Mouse (Mus musculus) ES-E14 (cell line): ENCODE results near the gene Uchl1.

ENCODE experiments used
- CHD2 ChIP-seq: IDR thresholded peaks from 2 replicates; pipeline ENCODE4 v1.6.1; 2014; ENCODE audit warnings: mild to moderate bottlenecking, low read depth, low read length, inconsistent platforms
- ZNF384 ChIP-seq: IDR thresholded peaks from 2 replicates; pipeline ENCODE4 v1.6.1; 2012; ENCODE audit warnings: low read depth, low read length, inconsistent platforms

DNA sequence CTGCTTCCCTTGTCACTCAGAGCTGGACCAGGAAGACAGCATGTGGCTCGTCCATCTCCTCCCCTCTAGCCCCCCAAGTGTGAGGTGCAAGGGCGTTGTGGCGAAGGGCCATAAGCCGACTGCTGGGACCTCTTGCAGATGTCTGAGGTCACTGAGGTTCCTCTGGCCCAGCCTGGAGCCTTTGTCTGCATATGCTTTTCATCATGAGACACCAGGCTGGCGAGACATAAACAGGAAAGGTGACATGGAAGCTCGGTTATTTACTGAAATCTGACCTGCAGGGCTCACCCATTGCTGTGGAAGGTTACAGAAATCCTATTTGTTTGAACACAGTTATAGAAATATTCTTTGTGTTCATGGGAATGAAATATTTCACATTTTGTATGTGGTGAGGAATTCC, 24.0 kb downstream of the Uchl1 start:
- TF ChIP-seq CHD2 (no peak), ZNF384 (no peak)
